Mouse (Mus musculus): ENCODE results near the gene Gm45233.

The Gm45233 gene

DNA sequence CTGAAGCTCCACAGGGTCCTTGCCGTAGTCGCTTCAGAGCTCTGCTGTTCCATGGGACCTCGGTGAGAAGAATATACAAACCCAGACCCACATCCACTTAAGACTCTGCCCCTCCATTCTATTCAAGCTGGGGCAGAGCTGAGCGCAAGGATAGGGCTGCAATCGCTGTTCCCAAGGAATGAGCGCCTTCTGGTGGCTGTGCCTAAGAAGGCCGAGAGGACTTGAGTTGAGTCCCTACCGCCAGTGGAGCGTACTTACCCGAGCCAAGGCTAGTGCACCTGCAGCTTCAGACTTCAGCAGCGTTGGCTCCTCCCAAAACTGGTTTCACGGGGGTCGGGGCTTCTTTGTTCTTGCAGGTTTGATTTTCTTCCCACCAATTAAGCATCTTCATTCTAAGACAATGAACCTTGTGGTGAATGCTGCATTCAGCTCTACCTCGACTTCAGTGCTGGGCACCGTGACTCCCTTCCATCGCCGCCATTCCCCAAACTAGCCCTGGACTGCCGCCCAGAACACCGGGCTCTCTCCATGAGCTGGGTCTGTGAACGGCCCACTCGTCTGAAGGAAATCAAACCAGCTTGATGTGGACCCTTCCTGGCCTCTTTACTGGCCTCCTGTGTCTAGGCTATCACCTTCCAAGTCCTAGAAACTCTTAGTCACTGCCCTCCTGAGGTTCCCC, 51.6 kb downstream of the Gm45233 start:
- peak; percentile 99 for ATAC-seq (ENCODE audit: low TSS enrichment)

DNA sequence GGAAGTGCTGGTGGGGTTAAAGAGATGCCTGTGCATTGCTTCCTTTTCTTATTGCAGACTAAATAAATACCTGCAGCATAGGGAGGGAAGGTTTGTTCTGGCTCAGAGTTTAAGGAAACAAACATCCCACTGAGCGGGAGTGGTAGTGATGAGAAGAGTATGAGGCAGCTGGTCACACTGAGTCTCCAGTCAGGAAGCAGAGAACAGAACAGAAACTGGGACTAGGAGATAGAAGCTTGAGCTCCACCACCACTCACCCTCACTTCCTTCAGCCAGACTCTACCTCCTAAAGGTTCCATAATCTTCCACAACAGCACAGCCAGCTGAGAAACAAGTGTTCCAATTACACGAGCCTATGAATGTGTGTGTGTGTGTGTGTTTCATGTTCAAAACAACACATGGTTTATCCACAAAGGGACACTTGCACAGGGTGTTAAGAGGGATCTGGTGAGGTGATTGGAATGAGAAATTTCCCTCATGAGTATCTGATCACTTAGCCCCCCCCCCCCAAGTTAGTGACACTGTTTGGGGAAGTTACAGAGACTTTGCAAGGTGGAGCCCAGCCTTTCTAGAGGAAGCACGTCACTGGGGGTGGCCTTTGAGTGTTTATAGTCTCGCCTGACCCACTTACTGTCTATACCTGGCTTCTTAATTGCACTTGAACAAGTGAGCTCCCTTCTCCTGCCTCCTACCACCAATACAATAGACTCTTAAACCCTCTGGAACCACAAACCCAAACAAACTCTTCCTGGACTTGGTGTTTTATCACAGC, 68.0 kb downstream of the Gm45233 start:
- ATAC-seq (ENCODE audit: low TSS enrichment) = no peak

DNA sequence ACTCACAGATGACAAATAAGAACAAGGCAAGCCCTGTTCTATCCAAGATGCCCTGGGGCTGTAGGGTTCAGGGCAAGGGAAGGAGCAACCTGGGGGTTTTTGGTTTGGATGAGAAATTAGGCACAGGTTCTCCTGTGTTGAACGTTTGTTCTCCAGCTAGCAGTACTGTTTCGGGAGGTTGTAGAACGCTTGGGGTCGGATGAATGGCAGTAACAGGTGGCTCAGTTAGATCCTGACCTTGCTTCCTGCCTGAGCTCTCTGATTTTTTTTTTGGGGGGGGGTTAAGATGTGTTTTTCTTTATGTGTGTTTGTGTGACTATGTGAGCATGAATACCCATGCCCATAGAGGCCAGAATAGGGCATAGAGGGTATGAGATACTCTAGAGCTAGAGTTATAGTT, 68.6 kb downstream of the Gm45233 start:
- no peak for ATAC-seq (ENCODE audit: low TSS enrichment)
